Mouse (Mus musculus) stomach, postnatal 0 days (tissue): Measurements from ENCODE around the gene Tiparp.

ENCODE experiments used
- CTCF ChIP-seq: IDR thresholded peaks from 2 replicates; pipeline ENCODE4 v1.5.1; 2016; ENCODE audit warnings: antibody characterized with exemption, low read depth, mild to moderate bottlenecking, moderate library complexity
- EP300 ChIP-seq: optimal IDR thresholded peaks from 2 replicates; pipeline ENCODE3; 2016; ENCODE audit warnings: antibody characterized with exemption

- TF ChIP-seq EP300 (no peak), CTCF (no peak)
Measured at GRCm38 (mm10) chr3:65579260-65579921, 51.2 kb downstream of the Tiparp start.
